Mouse (Mus musculus): Measurements from ENCODE around the gene 4632433K11Rik. TPM values are rescaled to one million over a fixed set of nuclear protein-coding genes. Genes with fewer than 3 reads are reported as not detected.
"Not testable (repeated sequence)": the region's sequence is repeated elsewhere in the genome, so short reads cannot be mapped to it uniquely, and the experiment has no call there.

4632433K11Rik gene
- total RNA-seq, 2 experiments from 2014 or later, result not detected

GRCm38 (mm10) chr7:5053456-5054179 is 19.7 kb downstream of the 4632433K11Rik start:
- peak; percentile 55 to 63 for DNase-seq (ENCODE audit: low spot score in 2 of 2)

GRCm38 (mm10) chr7:5056651-5057263 is 22.8 kb downstream of the 4632433K11Rik start:
- DNase-seq (ENCODE audit: low spot score in 2 of 2), result peak; percentile 79 to 80

GRCm38 (mm10) chr7:5057381-5057780 is 23.5 kb downstream of the 4632433K11Rik start:
- no peak for DNase-seq (ENCODE audit: low spot score in 2 of 2)

DNA sequence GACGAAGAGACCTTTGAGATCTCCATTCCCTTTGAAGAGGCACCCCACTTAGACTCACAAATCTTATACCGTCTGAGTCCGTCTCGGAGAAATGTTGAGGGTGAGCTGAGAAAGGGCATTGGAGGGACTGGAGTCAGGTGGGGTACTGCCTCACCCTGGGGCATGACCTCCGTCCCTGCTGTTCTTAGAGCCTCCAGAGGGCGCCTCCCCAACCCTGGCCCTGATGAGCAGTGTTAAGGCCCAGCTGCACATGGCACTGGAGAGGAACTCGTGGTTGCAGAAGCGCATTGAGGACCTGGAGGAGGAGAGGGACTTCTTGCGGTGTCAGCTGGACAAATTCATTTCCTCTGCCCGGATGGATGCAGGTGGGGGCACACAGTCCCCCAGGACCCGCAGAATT is 23.9 kb downstream of the 4632433K11Rik start:
- no peak for DNase-seq (ENCODE audit: low spot score in 2 of 2)

- DNase-seq (ENCODE audit: low spot score in 2 of 2), result no peak
These were observed 24.7 kb downstream of the 4632433K11Rik start for GRCm38 (mm10) chr7:5058631-5059030.

DNA sequence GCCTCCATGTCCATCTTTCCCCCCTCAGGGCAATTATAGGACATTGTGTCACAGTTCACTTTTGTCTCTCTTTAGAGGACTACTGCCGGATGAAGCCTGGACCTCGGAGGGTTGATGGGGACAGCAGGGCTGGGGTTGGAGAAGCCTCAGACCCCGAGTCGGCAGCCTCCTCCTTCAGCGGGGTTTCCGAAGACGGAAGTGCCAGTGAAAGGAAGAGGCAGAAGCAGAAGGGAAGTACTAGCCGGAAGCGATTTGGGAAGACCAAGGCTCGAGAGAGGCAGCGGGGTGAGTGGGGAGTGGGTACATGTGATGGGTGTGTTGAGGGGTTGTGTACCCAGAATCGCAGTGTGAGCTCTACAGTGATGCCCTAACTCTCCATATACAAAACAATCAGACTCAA is 25.5 kb downstream of the 4632433K11Rik start:
- no peak for DNase-seq (ENCODE audit: low spot score in 2 of 2)

GRCm38 (mm10) chr7:5060239-5060731 is 26.4 kb downstream of the 4632433K11Rik start:
- peak; percentile 69 to 81 for DNase-seq (ENCODE audit: low spot score in 2 of 2)

- peak; percentile 99 to 100 for DNase-seq (ENCODE audit: low spot score in 2 of 2)
These were observed 27.2 kb downstream of the 4632433K11Rik start for GRCm38 (mm10) chr7:5060944-5061773.

DNA sequence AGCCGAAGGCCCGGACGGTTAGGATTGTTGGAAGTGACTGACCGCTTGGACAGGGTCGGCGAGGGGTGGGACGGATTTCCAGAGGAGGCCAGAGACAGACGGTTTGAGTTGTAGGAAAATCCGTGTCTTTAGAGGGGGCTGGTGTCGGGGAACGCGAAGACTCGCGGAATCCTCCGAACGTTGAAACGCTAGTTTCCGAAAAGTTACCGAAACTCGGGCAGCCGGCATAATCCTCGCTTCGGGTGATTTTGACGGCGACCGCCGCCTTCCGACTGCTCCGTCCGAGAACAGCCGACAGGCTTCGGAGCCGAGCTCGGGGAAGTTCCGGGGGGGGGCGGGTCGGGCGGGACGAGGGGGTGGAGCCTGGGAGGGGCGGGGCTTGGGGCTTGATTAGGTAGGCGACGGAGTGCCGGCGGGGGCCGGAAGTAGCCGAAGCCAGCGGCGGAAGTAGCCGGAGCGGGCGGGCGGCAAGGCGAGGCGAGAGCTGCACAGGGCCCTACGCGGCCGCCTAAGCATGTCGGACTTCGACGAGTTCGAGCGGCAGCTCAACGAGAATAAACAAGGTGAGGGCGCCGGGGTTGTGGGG is 27.9 kb downstream of the 4632433K11Rik start, which contains the start of gene U2af2:
U2af2 (plus strand) TSS at position 370 of the 586 bp plus-strand sequence.
- peak; percentile 93 to 95 for DNase-seq (ENCODE audit: low spot score in 2 of 2)

- peak in 1 of 2 experiments; percentile 76 for DNase-seq (ENCODE audit: low spot score in 2 of 2)
These were observed 28.6 kb downstream of the 4632433K11Rik start for GRCm38 (mm10) chr7:5062360-5063001.

DNA sequence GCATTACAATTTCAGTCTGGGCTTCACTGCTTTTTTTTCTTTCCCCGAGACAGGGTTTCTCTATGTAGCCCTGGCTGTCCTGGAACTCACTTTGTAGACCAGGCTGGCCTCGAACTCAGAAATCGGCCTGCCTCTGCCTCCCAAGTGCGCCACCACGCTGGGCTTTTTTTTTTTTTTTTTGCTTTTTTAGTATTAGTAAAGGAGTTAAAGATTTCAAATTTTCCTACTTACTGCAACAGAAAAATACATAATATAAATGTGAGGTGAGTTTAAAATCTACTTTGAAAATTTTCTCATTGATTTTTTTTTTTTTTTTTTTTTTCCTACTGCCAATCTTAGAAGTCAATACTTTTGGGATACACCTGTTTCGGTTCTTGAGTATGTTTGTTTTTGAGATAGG is 31.0 kb downstream of the 4632433K11Rik start:
- no peak for DNase-seq (ENCODE audit: low spot score in 2 of 2)

DNA sequence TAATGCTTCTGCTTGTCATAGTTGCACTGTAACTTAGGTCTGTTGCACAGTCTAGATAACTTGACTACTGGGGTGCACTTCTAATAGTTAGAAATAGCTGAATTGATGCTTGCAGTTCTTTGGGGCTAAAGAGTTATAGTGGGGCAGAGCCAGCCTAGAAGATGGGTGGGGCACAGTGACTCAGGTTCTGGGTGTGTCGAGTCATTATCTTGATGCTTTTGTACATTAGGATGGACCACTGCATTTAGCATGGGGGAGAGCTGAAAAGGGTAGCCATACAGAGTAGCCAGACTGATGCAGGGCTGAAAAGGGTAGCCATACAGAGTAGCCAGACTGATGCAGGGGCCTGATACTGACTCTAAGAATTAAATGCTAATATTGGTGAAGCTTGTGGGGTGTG is 39.7 kb downstream of the 4632433K11Rik start:
- DNase-seq (ENCODE audit: low spot score in 2 of 2), result no peak

- DNase-seq (ENCODE audit: low spot score in 2 of 2), result no peak
These were observed 41.1 kb downstream of the 4632433K11Rik start for GRCm38 (mm10) chr7:5074984-5075383.

DNA sequence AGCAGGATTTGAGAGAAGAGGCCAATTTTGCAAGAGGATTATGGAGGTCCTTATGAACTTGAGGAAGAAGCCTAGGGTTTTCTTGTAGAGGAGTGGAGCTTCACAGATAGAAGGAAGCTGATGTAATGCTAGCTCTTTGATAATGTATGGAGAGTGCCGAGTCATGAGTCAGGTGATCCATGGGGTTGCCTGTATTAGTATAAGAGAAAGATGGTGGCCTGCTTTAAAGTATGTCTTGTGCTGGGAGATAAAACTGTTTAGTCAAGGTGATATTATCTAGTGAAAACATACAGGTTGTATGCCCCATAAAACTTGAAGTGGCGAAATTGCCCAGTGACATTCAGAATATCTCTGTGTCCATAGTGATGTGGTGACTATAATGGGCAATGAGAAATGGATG is 43.0 kb downstream of the 4632433K11Rik start:
- DNase-seq (ENCODE audit: low spot score in 2 of 2), result no peak

DNA sequence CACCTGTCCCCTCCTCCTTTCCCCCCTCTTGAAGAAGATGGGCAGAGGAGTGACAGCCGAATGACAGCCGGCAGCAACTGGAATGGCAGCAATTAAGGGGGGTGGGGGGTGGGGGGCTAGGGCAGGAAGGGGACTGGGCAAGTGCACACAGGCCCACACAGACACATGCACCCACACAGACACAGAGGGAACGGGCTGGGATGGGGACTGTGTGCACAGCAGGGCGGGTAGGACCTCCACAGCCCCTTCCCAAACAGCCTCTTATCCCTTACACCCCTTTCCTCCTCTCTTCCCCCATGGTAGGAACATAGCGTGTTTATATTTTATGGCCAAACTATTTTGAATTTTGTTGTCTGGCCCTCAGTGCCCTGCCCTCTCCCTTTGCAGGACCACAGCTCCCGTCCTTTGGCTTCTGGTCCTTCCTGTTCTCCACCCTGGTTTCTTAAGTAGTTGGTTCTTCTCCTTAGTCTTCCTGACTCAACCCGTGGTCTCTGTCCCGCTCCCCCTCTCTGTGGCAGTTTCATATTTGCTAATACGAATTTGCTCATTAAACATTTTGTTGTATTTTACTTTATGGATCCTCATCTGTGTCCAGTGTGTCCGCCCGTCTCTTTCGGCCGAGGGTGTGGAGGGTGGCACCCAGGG is 45.6 kb downstream of the 4632433K11Rik start:
- DNase-seq (ENCODE audit: low spot score in 2 of 2), result not testable (repeated sequence)

DNA sequence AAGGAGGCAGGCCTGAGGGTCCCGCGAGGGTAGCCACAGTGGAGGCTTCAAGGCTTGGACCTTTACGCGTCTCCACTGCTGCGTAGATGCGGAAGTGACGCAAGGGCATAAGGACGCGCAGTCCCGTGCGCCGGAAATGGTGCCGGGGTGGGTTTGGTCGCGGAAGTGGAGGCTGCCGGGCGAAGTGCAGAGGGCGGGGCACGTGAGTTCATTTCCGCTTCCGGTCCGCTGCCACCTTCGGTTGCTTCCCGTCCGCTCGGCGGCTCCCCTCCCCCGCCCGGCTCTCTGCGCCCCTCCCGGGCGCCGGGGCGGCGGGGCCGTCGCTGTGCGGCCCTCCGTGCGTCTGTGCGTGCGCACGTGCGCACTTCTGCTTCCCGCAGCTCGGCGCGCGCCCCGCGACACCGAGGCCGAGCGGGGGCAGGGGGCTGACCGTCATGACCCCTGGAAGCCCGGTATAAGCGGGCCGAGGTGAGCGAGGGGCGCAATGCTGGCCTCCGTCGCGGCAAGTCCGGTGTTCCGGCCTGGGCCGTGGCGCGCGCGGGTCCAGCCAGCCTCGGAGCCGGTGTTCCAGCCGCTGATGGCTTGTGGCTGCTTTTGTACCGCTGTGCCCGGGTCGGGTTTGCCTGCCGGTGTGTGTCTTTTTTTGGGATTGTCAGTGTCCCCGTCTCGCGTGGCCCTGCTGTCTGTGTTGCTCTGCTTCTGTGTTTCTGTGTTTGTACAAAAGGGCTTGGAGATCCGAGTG is 46.3 kb downstream of the 4632433K11Rik start, which contains the start of gene Epn1:
Epn1 (plus strand) TSS at position 226 of the 742 bp plus-strand sequence.
- peak; percentile 94 to 98 for DNase-seq (ENCODE audit: low spot score in 2 of 2)

DNA sequence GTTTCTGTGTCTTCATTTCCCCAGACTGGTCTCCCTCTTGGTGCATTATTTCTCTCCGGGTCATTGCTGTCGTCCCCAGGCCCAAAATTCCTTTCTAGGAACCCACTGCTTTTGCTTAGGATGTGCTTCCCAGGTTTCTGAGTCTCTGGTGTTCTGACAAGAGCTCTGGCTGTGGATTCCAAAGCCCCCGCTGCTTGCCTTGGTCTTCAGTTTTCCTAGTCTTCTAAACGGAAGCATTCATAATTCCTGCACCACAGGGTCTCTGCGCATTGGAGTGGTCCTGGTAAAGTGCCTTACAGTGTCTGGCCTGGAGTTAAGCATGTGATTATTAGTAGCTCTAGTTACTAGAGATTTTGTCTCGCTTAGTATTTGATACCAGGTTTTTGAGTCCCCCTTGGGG is 46.9 kb downstream of the 4632433K11Rik start:
- no peak for DNase-seq (ENCODE audit: low spot score in 2 of 2)

DNA sequence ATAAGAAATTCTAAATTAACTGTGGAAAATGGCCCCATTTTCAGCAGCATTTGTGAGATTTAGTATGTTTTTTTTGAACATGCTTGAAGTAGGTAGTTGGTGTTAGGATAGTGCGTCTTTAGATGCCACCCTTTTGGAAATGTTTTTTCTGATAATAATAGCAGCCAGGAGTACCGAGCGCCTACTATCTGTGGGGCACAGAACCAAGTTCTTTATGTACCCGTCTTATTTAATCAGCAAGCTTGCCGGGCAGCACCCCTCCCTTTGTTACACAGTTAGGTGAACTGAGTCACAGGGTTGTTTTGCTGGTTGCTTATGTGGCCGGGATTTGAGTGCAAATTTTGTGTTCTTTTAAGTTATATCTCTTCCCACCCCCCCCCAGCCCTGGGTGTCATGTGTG is 47.3 kb downstream of the 4632433K11Rik start:
- no peak for DNase-seq (ENCODE audit: low spot score in 2 of 2)

GRCm38 (mm10) chr7:5081939-5082338 is 48.0 kb downstream of the 4632433K11Rik start:
- no peak for DNase-seq (ENCODE audit: low spot score in 2 of 2)
